Mouse (Mus musculus) C2C12 (cell line): ENCODE results near the gene Degs2.

Experiments used
- CEBPB ChIP-seq: IDR thresholded peaks from one replicate; pipeline ENCODE4 v1.6.1; 2011; ENCODE audit warnings: low read depth, mild to moderate bottlenecking, control low read depth, moderate library complexity
- CTCF ChIP-seq: IDR thresholded peaks from one replicate; pipeline ENCODE4 v1.5.1; 2011; ENCODE audit not compliant: control insufficient read depth, insufficient read depth, insufficient read length
- FOSL1 ChIP-seq: IDR thresholded peaks from one replicate; pipeline ENCODE4 v1.8.0; 2011; ENCODE audit warnings: mild to moderate bottlenecking, low read length; ENCODE audit not compliant: poor library complexity, insufficient read depth, severe bottlenecking
- MAX ChIP-seq: IDR thresholded peaks from one replicate; pipeline ENCODE4 v1.6.1; 2011; ENCODE audit warnings: mild to moderate bottlenecking, control low read depth
- MYOD1 ChIP-seq: IDR thresholded peaks from one replicate; pipeline ENCODE4 v1.6.1; 2011; ENCODE audit warnings: low read depth; ENCODE audit not compliant: control insufficient read depth, insufficient read length
- MYOG ChIP-seq: IDR thresholded peaks from one replicate; pipeline ENCODE4 v1.6.1; 2011; ENCODE audit not compliant: control insufficient read depth, insufficient read length; ENCODE audit errors: extremely low read depth
- USF1 ChIP-seq: IDR thresholded peaks from one replicate; pipeline ENCODE4 v1.6.1; 2011; ENCODE audit warnings: low read depth, mild to moderate bottlenecking, control low read depth, moderate library complexity

DNA sequence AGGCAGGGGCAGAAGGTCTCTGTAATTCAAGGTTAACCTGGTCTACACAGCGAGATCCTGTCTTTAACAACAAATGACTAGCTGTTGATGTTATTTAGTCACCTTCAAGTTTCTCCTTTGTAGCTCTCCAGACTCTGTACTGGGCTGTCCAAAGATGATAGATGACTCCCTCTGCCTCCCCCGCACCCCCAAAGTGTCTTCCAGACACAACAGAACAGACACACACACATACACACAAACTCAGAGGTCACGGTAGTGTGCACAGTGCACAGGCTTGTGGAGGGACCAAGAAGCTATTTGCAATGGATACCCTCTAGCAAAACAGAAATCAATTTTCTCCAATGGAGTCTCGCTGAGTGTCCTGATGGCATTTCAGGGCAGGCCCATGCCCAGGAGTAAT, 40.1 kb upstream of the Degs2 start:
- TF ChIP-seq CEBPB (no peak), CTCF (no peak), MAX (no peak), MYOG (no peak), USF1 (no peak), FOSL1 (no peak), MYOD1 (no peak)
